In the genomic region with DNA sequence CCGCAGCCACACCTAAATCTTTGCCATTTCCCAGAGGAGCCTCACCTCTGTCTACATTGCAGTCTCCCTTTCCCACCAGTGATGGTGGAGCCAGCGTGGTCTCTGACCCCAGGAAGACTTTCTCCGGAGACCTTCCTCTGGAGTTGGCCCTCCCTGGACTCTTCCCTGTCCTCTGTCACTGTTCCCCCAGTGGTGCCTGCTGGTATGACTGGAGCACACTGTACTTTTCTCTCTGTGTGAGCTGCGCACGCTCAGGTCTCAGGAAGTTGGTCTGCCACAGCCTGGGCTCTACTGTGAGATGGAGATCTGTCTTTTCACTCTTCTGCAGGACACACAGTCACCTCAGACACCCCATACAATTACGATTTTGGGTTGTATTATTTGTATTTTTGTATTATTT, we compare ENCODE assay signal across 9 mouse cellular contexts. TPM values are rescaled to one million over a fixed set of nuclear protein-coding genes. Genes with fewer than 3 reads are reported as not detected.
DNase-seq lines count a peak whose midpoint lies in the region; ATAC-seq and TF ChIP-seq lines count a peak whose summit lies in the region.
"Had no signal": no experiment of that assay in that cellular context is flagged by ENCODE, and none has a peak within 500 bp of the region (broad histone marks: within the 10 kb centered on the region; RNA-seq: fewer than 3 reads in every experiment).

No protein-coding gene starts in this region.

- no peak for DNase-seq in layer of hippocampus, adult 2 months (ENCODE audit: low spot score in 2 of 2)
- DNase-seq in layer of hippocampus, adult 8-10 months (ENCODE audit: low spot score in 2 of 2), result no peak
- peak; percentile 84 for DNase-seq in ES-CJ7 (ENCODE audit: low read depth, low spot score)
- peak; percentile 63 for DNase-seq in embryo, embryonic 10.5 days (ENCODE audit: low spot score)
- DNase-seq in layer of hippocampus, postnatal 36 days, result no peak
- DNase-seq in right cerebral cortex, postnatal 36 days (ENCODE audit: low spot score in 2 of 2), result no peak
- DNase-seq: adrenal gland, adult 8-10 months had no signal

- peak; percentile 97 for ATAC-seq in megakaryocyte progenitor cell, adult 5-6 weeks (replicated peaks; ENCODE audit: poor library complexity)

- H3K4me3 ChIP-seq in layer of hippocampus, adult 2 months, result no peak overlapping the region
- H3K4me3 ChIP-seq: limb, embryonic 13.5 days had no signal

- no peak overlapping the region for H3K27ac ChIP-seq in layer of hippocampus, adult 2 months
- H3K27ac ChIP-seq: limb, embryonic 13.5 days had no signal

- peak; percentile 50 for TF ChIP-seq CTCF in layer of hippocampus, adult 2 months (conservative IDR thresholded peaks at IDR 0.05)

RNA-seq across cellular contexts. Expression of a gene that starts 39.6 kb away (rescaled TPM):
- 10 to 100 TPM; 94.5 to 96.4 TPM for total RNA-seq in layer of hippocampus, adult 2 months (2021)
- 10 to 100 TPM; 86.4 to 96.6 (median 91.0) TPM for total RNA-seq in layer of hippocampus, adult 8-10 months (2022)
- 7.7 and 11.5 TPM in 2 replicates for total RNA-seq in megakaryocyte progenitor cell, adult 5-6 weeks (2015)
- total RNA-seq in megakaryocyte progenitor cell, adult 5-6 weeks (2017), result 7.4 and 8.6 TPM in 2 replicates
- total RNA-seq in layer of hippocampus, postnatal 36 days (2021), result 100 to 1,000 TPM in 1 of 2 experiments, 10 to 100 TPM in 1; 76.1 to 104 TPM

Comparison
In these comparisons a context has a peak if more than half of its experiments do, and no peak if none do; other contexts are left out.
1. DNase-seq: peak in ES-CJ7 (single experiment) and embryo, embryonic 10.5 days (single experiment); none in layer of hippocampus, adult 2 months (0 of 2), layer of hippocampus, adult 8-10 months (0 of 2), layer of hippocampus, postnatal 36 days (0 of 2) and right cerebral cortex, postnatal 36 days (0 of 2).
2. RNA of a gene that starts 39.6 kb away (total RNA-seq): 76.1 to 104 TPM in layer of hippocampus, postnatal 36 days, 94.5 to 96.4 TPM in layer of hippocampus, adult 2 months and 86.4 to 96.6 TPM in layer of hippocampus, adult 8-10 months; 7.4 to 11.5 TPM in megakaryocyte progenitor cell, adult 5-6 weeks; every median in the first group is over 4 times any median in the second.